Comparison of ENCODE assay signal across 19 mouse cellular contexts in genomic region chr2:73455541-73455940, GRCm38 (mm10).
A peak's percentile ranks its signal among the peaks of the same experiment; 100 is the strongest.
DNase-seq lines count a peak whose midpoint lies in the region; ATAC-seq and TF ChIP-seq lines count a peak whose summit lies in the region.
"Had no signal": no experiment of that assay in that cellular context is flagged by ENCODE, and none has a peak within 500 bp of the region (broad histone marks: within the 10 kb centered on the region; RNA-seq: fewer than 3 reads in every experiment).

No protein-coding gene starts in this region.

- 64% methylated on average over 4 of the region's 4 CpGs for WGBS in heart, adult 2 months
- 90% methylated on average over 4 of the region's 4 CpGs for WGBS in midbrain, postnatal 0 days

- intact Hi-C loops in heart, adult 2 months (cut with DNase I) = no loop called here

- H3K36me3 ChIP-seq in heart, adult 2 months (ENCODE audit: control insufficient read depth, insufficient read depth, low read length) = no peaks in the 10 kb centered on the region; the same call in 1 of the 2 replicates
- H3K36me3 ChIP-seq in midbrain, postnatal 0 days (ENCODE audit: insufficient read depth, low read length) = no peaks in the 10 kb centered on the region
- H3K36me3 ChIP-seq: forebrain, embryonic 12.5 days had no signal

- no peak for TF ChIP-seq EP300 in heart, adult 2 months (IDR thresholded peaks at IDR 0.05; ENCODE audit: insufficient read depth, low read depth, low read length)

- no peaks in the 10 kb centered on the region for H3K27me3 ChIP-seq in heart, adult 2 months (ENCODE audit: control insufficient read depth, insufficient read depth, low read length)
- H3K27me3 ChIP-seq in midbrain, postnatal 0 days (ENCODE audit: insufficient read depth, low read length) = no peaks in the 10 kb centered on the region
- H3K27me3 ChIP-seq: forebrain, embryonic 12.5 days; Patski had no signal

- no peak overlapping the region for H3K27ac ChIP-seq in heart, adult 2 months
- no peak overlapping the region for H3K27ac ChIP-seq in midbrain, postnatal 0 days (ENCODE audit: low read depth, low read length)
- H3K27ac ChIP-seq: forebrain, embryonic 12.5 days; hindbrain, postnatal 0 days had no signal

- no peak overlapping the region for H3K4me3 ChIP-seq in heart, adult 2 months
- H3K4me3 ChIP-seq in midbrain, postnatal 0 days (ENCODE audit: low read depth, low read length) = no peak overlapping the region
- H3K4me3 ChIP-seq: forebrain, embryonic 12.5 days; myocyte had no signal

- peaks cover 15% of the 10 kb centered on the region for H3K4me1 ChIP-seq in heart, adult 2 months (ENCODE audit: control insufficient read depth, insufficient read depth, low read length)
- H3K4me1 ChIP-seq in midbrain, postnatal 0 days (ENCODE audit: insufficient read depth, low read length) = no peaks in the 10 kb centered on the region; the same call in 1 of the 2 replicates

- TF ChIP-seq POLR2A in heart, adult 2 months (IDR thresholded peaks at IDR 0.05; ENCODE audit: insufficient read depth, low read depth, low read length) = no peak

- H3K9ac ChIP-seq in heart, adult 2 months (ENCODE audit: low read depth, low read length) = no peak overlapping the region
- H3K9ac ChIP-seq in midbrain, postnatal 0 days (replicated peaks; ENCODE audit: low read length, poor library complexity, severe bottlenecking) = no peak overlapping the region
- H3K9ac ChIP-seq: forebrain, embryonic 12.5 days had no signal

- H3K79me2 ChIP-seq in heart, adult 2 months (replicated peaks; ENCODE audit: control insufficient read depth, insufficient read depth, low read length) = peaks cover 1% of the 10 kb centered on the region; the same call in 1 of the 2 replicates

- no peak for TF ChIP-seq CTCF in heart, adult 2 months (IDR thresholded peaks at IDR 0.05)
- TF ChIP-seq CTCF in midbrain, postnatal 0 days (IDR thresholded peaks at IDR 0.05) = no peak

- ATAC-seq in granulocyte monocyte progenitor cell, adult 5-6 weeks (replicated peaks; ENCODE audit: poor library complexity, severe bottlenecking) = peak; percentile 68
- peak; percentile 59 for ATAC-seq in monocyte, adult 5-6 weeks (replicated peaks; ENCODE audit: insufficient number of reproducible peaks, low FRiP score, low TSS enrichment, poor library complexity, severe bottlenecking)
- no peak for ATAC-seq in frontal cortex, adult (ENCODE audit: low TSS enrichment)
- no peak for ATAC-seq in midbrain, postnatal 0 days (ENCODE audit: low FRiP score)
- ATAC-seq: hindbrain, postnatal 0 days; Patski had no signal

- peak; percentile 91 for DNase-seq in heart, adult 11 months
- no peak for DNase-seq in heart, adult 2 months
- DNase-seq in B cell, adult 2 months = peak; percentile 68 to 73
- no peak for DNase-seq in adrenal gland, adult 18-20 months (ENCODE audit: low spot score in 2 of 2)
- DNase-seq in midbrain, postnatal 0 days (ENCODE audit: low spot score) = no peak
- DNase-seq: cerebellum, postnatal 14 days; heart, postnatal 4 days; kidney, adult 8-10 months; kidney, postnatal 25 days; right cerebral cortex, adult 18-20 months; thymus, postnatal 4 days had no signal

- H3K4me2 ChIP-seq in midbrain, postnatal 0 days (ENCODE audit: low read depth, low read length, poor library complexity, severe bottlenecking) = no peak overlapping the region
- H3K4me2 ChIP-seq: forebrain, embryonic 12.5 days; midbrain, embryonic 11.5 days had no signal

- H3K9me3 ChIP-seq in midbrain, postnatal 0 days (ENCODE audit: low read length) = no peaks in the 10 kb centered on the region
- H3K9me3 ChIP-seq: forebrain, embryonic 12.5 days had no signal

Comparison
In these comparisons a context has a peak if more than half of its experiments do, and no peak if none do; other contexts are left out.
1. DNase-seq: peak in heart, adult 11 months (single experiment) and B cell, adult 2 months (2 of 2); none in heart, adult 2 months (0 of 2), adrenal gland, adult 18-20 months (0 of 2) and midbrain, postnatal 0 days (single experiment).
2. ATAC-seq: peak in granulocyte monocyte progenitor cell, adult 5-6 weeks (single experiment) and monocyte, adult 5-6 weeks (single experiment); none in frontal cortex, adult (single experiment) and midbrain, postnatal 0 days (single experiment).